Mouse (Mus musculus) layer of hippocampus, postnatal 36 days (tissue): ENCODE data around the gene Tmem135. TPM values are rescaled to one million over a fixed set of nuclear protein-coding genes. Genes with fewer than 3 reads are reported as not detected.
A peak's percentile ranks its signal among the peaks of the same experiment; 100 is the strongest.

ENCODE experiments used
- DNase-seq, 2 experiments: peaks; one replicate each; pipeline ENCODE4 v3.0.0; 2022
- total RNA-seq, 2 experiments: library from RNA; stranded (reverse); gene quantifications; 2 replicates each; pipeline ENCODE4 v1.2.3; 2021

Gene Tmem135
- total RNA-seq, 2 experiments from 2014 or later, result 72.9 to 82.2 TPM

DNA sequence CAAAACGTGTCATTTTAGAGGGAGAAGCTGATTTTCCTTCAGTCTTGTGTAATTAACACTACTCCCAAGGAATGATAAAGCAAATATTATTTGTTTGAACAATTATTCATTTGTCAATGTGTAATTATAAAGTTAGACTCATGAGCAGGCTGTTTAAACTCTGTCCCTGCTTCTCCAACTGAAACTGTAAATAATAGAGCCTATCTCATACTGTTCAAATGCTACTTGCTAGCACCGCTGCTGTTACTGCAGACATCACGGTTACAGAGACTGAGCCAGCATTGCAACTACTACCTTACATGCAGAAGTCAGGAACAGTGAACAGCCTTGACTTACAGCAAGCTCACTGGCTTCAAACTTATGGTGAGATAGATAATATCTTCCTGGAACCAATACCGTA lies 229.6 kb downstream of the Tmem135 start:
- DNase-seq, result no peak

DNA sequence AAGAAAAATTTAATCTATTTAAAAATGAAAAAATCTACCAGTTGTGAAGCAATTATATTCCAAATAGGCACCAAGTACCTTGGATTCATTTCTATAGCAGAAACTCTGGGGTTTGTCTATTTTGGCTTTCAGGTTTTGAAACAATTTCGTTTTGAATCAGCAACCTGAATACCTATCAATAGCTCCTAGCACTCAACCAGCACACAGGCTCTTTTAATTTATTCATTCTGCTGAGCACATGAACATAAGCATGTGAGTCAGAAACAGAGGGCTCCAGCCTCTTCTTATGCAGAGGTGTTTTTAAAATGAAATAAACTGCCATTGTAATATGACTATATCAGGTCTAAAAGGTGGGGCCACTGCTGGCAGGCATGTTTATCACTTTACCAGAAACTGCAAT lies 231.0 kb downstream of the Tmem135 start:
- DNase-seq, result no peak

DNA sequence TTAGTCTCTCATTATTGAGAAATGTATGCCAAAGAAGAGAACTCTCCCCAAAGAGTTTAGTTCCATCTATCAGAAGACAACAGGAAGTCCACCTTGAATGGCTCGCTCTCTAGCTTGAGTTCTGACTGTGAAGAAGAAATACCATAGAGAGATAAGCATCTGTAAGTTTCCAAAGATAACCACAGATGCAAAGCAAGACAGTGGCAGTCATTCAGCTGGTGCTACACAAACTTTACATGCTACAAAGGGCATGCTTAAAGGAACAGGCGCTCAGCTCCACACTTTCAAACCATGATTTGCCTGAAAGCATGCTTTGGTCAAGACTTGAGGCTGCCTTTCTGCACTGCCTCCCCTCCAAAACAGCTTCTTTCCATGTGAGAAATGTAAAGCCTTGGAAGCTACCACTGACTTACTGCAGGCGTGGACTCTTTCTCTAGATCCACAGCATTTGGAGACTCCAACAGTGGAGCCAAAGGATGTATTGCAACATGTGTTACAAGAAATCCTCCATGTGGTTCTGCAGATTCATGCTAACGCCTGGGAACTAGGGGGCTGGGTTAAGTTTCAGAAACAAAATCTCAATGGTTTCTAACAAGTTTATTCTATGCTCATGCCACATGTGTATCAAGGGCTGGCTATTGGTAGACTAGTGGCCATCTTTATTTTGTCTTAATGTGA lies 232.1 kb downstream of the Tmem135 start:
- no peak for DNase-seq

DNA sequence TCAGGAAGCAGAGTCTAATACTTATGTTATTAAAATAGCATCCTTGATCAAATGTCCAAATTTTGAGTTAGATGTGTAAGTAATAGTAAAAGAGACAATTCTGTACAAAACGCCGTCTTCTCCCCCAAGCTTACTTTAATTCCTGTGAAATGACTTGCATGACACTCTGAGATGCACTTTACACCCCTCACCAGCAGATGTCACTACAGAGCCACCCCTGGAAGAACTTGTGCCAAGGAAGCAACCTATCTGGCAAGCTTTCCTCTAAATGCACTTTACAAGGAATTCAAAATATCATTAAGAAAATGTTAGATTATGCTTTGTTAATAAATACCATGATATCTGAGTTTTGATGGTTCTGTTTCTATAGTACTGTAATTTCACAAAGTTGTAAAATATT lies 235.4 kb downstream of the Tmem135 start:
- peak; percentile 46 to 69 for DNase-seq

DNA sequence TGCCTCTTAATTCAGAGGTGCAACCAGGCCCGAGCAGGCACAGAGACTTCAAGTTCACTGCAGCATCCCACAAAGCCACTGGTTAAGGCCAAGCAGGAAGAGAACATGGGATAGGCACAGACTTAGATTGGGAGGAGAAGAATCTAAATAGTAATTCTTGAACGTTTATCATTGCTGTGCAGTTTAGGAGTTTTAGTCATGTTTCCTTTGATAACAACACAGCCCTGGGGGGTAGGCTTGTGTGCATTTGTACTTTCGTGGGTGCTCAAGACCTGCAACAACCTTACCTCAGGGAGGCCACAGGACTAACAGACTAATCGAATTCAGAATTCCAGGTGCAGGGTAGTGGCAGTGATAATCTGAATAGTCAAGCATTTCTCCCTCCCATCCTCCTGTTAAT lies 238.5 kb downstream of the Tmem135 start:
- DNase-seq, result no peak

DNA sequence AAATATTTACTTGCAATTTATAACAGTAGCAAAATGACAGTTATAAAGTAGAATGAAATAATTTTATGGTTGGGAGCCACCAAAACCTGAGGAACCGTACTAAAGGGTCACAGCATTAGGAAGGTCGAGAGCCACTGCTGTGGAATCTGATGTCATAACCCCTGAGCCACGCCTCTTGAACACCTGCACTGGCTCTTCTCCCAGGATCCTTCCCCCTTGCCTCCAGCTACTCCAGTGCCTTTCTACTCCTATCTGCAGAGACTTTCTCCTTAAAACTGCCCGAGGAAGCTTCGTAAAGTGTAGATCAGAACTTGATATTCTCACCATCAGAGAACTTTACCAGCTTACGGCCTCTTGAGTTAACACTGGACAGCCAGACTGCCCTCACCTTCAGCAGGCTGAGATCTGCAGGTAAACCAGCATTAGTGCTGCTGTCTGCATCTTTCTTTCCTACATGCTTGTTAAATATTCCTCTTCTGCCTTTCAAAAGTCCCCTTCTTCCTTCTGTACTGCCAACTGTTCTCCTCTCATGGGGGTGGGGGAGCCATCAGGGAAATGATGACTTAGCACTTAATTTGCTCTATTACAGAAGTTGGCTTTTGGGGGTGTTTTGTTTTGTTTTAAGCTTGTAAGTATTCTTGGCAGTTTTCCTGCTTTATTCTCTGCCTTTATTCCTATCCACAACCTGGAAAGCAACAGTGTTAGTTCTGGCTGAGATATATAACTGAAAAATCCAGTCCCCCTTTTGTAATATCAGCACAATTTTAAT lies 242.2 kb downstream of the Tmem135 start:
- DNase-seq, result no peak

DNA sequence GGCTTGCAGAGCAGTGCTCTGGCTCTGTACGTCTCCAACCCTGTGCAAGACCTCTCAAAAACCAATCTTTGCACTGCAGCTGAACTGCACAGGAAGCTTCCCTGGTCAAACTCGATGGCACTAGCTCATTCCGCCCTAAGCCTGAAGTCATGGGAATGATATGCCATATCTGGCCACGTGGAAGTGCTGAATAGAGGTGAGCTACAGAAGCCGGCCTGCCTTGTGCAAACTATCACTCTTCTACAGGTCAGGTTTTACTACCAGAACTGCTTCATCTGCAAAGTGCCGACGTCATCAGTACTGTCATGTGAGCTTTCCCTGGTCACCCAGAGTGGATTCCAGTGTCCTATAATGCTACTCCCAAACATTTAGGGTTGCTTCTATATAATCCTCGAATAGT lies 246.7 kb downstream of the Tmem135 start:
- DNase-seq, result no peak

DNA sequence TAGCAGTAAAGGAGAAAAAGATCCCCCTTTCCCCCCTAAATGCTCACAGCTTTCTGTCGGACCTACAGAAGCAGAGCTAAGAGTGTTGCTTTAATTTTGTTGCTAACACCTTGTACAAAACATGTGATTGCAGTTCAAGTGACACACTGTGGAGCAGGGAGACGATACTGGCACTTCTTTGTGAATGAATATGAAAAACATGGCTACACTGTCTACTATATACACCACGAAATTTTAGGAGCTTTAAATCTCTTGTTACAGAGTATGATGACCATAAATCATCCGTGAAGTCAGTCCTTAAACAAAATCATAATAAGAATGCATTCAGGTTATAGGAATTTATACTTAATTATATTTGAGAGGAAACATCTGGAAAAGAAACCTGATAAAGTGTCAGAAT lies 247.4 kb downstream of the Tmem135 start:
- DNase-seq, result no peak

DNA sequence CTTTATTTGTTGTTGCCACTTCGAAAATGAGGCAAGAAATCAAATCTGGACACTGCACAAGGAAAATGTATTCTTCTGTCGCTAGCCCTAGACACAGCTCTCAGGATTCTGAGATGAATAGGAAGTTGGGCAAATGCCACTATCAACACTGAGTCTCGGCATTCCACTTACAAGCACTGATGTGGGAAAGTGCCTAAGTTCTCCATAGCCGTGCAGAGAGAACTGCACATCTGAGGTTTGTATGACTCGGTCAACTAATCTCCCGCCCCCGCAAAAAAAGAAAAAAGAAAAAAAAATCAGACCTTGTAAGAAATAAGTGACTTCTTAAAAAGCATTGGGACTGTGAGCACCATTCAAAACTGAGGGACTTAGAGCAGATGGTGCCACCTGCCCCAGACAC lies 248.3 kb downstream of the Tmem135 start:
- DNase-seq, result no peak

DNA sequence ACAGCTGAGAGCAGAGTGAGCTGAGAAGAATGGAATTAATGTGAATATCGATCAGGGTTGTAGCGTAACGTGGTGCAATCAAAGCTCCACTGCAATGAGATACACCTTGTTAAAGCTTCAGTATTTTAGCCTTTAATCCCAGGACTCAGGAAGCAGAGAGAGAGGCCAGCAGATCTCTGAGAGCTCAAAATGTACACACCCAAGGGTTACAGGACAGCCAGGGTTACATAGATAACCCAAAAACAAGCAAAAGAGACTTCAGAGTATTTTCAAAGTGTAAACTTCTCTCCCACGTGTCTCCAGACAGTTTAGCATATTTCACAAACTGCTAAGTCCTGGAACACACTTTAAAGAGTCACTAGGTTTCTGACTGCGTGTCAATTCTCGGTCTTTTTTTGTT lies 248.8 kb downstream of the Tmem135 start:
- no peak for DNase-seq

DNA sequence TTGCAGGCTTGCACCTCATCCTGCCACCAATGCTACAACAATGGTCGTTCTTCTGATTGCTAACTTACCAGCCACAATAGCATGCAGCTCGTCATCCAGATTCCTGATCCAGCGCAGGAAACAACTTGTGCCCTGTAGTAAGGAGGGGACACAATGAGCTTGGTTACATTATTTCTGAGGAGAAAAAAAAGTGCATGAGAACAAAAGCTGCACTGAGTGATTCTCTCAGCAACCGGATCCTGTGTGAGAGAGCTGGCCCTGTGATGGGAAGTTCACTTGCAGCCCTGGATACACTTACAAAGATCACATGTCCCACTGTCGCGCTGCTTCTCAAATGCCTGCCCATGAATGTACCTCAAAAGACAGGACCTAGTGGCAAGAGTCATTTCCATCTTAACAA lies 252.7 kb downstream of the Tmem135 start:
- DNase-seq, result no peak

DNA sequence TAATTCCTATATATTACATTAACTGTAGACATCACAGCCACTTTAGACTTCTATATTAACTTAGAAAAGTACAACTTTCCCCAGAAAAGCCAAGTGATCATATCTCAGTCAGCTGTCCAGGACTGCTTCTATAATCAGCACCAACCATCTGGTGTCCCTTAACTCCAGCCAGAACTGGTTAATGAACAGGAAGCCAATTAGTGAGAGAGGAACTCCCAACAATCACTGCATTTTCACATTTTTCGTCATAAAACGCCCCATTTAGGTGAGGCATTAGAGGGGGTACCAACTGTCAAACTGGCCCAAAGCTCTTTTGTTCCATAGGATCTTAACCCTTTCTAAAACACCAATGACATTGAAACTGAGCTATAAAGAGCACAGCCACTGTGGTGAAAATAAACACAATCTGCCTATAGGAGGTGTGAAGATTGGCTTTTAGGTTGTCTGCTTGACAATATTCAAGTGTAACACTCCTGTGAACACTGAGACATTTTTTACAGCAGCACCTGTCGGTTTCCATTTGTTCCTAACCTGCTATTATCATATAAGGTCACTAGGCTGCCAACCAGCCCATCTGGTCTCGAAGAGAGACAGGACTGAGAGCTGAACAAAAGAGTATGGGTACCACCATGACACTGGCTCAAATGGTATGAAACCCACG lies 263.3 kb downstream of the Tmem135 start:
- DNase-seq, result peak in 1 of 2 experiments; percentile 15

DNA sequence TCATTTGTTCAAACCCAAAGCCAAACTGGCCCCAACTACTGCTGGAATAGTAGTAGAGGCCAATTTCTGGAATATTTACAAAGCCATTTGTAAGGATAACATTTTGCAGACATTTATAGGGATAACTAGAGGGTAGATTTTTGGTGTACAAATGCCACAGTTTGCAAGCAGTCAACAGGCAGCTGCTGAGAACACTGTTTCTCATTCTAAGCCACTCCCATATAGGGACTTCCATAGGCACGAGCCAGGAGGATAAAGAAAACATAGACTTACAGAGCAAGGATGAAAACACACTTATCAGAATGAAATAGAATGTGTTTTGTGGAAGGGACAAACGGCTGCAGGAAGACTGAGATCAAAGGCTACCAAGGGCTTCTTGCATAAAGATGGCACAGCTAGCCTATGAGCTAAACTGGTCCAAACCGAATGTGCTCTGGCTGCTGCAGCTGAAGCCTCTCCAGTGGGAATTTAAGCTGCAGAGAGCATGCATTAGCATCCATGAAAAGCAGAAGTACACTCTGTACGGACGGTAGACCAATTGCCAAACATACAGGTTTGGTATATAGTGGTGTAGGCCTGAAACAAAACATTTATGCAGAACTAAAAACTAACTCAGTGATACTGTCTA lies 269.0 kb downstream of the Tmem135 start:
- DNase-seq, result no peak

DNA sequence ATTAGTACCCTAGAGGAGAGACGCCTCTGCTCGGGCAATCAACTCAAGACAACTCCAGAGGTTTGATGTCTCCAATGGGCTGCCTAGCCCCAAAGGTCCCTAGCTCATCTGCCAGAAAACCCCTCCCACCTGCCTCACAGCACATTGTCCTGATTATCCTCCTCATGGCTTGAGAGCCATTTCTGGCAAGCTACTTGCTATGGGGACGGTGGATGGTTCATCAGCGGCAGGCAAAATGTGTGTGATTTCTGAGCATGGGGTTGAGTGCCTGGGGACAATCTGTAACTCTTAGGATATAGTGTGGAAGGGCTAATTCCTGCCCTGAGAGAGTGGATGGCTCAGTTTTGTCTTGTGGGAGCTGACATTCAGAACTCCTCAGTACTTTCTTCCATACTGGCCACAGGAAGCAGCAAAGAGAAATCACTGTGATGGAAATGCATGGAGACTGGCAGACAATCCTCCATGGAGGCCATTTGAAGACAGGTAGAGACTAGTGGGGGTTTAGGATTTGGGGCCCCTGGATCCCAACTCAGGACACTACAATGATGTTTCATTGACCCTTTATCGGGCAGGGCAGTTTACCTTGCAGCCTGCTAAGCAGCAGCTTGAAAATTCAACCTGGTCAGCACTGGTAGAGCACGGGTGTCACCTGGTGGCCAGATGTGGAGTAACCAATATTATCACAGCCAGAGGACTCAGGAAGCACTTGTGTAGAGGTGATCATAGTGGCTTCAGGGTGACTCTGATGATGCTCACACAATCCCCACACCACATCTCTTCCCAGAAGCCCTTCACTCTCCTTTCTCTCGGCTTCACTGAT lies 277.7 kb downstream of the Tmem135 start:
- peak; percentile 18 to 30 for DNase-seq

DNA sequence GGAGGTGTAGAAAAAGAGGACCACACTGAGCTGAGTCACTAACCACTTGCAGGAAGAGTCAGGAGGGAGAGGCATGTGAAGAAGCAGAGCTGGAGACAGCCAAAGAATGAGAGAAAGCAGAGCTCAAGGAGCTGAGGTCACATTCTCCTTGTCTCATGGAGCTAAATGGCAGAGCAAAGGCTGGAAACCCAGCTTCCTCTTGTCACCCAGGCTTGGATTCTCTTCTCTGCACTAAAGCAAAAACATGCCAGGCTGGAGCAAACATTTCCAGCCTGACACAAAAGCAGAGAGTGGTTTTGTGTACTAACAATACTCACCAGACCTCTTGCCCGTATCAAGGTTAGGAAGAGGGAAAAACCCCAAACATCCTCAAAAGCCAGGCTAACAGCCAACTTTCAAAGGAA lies 287.8 kb downstream of the Tmem135 start:
- DNase-seq, result no peak

DNA sequence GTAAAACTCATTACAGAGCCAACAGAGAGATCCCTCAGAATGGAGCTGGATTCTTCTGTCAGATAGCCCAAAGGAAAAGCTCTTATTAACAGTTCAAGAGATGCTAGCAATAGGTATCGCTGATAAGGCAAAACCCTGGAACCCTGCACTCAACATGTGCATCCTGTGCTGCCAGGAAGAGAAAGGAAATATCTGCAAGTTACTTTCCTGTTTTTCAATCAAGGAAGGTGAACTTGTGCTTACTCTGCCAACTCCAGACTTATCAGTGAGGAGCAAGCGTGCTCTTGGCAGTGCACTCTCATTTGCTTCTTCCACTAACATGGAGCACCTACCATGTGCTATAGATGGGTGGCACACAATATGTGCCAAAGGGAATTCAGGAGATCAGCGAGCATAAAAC lies 288.4 kb downstream of the Tmem135 start:
- no peak for DNase-seq

DNA sequence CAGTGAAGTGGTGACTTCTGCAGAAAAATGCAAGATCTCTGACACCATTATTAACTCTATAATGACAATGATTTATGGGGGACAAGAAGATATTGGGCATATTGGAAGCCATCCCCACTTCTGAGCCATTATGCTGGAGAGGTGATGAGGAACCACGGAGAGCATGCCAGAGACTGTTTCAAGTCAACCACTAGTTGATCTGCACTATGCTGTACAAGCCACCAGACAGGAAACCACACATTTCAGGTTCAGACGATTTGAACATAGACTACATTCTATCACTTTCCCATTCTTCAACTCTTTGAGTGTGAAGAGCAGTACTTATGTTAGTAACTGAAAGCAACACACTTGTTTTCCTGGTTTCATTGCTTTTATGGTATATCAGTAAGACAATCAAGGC lies 297.6 kb downstream of the Tmem135 start:
- no peak for DNase-seq

DNA sequence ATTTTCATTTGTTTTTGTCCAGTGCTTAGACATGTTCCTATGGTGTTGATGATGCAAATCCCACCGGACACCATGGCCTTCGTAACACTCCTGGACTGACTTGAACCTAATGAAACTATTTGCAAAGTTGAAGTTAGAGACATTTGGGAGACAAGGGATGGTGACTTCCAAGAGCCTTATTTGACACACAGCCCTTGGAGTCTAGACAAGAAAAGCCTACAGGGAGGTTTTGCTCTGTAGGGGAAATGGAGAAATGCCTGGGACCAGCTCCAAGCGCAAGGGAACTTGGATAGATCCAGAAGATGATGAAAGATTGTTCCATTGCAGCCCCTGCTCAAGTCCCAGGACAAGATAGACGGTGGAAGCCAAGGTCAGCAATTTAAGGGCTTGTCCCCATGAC lies 304.3 kb downstream of the Tmem135 start:
- no peak for DNase-seq
